Mouse (Mus musculus): Measurements from ENCODE around the gene Runx2.

Gene Runx2

DNA sequence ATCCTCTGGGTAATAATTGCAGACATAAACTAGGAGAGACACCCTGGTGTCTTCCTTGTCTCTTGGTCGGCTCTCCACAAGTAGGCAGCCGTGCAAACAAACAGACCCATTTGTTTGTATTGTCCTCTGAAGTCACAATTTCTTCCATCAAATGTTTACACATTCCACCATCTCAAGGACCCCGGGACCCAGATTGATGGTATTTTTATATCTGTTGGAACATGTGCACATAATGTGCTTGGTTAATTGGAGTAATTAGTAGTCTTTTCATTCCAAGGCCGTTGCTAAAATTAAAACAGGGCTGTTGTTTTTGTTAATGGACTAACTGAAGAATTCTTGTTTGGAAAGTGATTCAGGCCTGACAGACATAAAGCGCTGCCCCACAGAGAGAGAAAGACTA is 236.8 kb downstream of the Runx2 start:
- no peak for DNase-seq

DNA sequence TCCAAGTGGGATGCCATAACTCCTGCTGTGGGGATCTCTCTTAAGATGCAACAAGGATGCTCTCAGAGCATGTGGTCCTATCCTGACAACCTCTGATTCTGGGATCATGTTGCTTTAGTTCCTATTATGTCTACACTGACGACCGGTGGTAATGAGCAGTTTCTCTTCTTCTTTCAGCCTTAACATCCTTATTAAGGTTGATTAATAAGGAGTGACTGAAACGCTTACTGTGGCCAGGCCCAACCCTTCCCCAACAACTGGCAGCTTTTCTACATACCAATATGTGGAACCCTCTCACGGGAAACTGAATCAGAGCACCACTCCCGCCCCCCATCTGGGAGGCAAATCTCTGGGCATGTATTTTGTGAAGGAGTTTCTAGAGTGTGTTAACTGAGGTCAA is 243.7 kb downstream of the Runx2 start:
- DNase-seq, result no peak

DNA sequence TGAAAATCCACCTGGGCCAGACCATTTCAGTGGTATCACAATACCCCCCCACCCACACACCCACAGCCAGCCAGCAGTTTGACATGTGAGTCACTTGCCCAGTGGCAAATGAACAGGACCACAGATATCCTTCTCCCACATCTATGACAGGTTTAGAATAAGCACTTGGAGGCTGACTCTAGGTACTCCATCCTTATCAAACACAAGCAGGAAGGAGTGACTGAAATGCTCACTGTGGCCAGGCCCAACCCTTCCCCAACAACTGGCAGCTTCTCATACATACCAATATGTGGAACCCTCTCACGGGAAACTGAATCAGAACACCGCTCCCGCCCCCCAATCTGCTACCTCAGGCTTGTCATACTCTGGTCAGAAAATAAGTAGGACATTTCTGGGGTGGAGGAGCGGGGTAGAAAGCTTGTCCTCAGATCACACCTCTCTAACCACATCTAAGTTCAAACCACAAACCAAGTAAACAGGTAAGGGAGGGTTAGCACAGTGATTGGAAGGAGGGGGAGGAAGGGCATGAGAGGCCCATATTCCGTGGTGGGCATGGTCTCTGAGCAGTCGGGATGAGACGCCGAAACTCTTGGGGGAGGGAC is 245.5 kb downstream of the Runx2 start:
- no peak for DNase-seq

DNA sequence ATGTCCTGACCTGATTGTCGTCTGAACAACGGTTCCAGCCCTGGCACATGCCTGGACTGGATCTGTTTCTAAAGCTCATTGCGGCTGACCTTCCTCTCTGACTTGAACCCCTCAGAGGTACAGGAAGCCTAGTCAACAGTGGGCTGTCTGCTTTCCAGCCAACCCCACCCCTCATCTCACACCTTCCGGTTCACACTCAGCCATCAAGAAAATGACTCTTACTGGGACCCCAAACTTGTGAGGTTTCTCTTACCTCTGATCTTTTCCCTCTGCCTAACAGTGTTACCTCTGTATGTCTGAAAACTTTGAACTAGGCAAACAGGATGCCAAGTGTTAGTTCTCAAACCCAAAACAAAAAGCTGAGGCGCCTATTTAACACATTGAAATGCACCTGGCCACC is 247.6 kb downstream of the Runx2 start:
- DNase-seq, result no peak

DNA sequence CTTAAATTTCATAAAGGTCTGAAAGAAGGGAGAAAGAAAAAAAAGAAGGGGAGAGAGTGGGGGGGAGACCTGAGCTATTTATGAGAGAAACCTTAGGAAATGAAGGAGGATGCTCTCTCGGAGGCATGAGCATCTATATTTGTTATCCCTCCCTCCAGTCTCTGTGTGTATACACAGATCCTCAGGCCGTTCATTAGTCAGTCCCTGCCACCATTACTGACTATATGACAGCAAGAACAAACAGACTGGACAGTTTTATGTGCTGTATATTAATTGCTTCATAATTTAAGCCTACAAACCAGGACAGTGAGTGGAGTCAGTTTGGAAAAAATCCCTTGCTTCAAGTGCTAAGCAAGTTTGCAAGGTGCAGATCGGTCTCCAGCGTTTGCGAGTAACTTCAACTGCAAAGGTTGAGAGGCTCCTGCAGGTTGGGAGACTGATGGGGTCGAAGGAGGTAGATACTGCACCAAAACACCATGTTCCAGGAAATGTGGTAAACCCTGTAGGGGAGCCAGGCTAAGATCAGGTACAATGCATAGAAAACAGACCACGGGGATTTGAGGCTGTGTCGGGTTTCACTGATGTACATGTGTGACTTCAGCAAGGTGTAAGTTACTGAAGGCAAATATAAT is 248.6 kb downstream of the Runx2 start:
- no peak for DNase-seq

DNA sequence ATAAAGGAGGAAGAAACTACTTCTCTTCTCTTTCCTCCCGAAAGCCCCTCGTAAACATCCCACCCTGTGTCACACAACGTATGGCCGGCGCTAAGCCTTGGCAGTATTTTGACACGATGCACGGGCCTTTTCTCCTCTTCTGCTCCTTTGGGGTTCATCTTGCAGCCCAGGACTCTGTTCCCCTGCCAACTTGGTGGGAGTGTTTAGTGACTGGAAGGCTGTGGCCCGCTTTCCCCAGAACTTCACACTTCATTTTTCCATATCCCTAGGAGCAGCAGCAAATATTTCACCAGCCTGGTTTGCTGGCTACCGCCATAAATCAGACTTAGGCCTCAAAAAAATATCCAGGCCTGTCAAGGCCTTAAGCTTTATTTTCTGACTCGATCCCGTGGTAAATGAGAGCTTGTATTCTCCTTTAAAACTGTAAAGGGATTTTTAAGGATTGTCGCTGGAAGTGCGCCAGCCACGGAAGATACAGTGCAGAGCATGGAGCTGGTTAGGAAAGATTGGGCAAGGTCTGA is 249.2 kb downstream of the Runx2 start:
- peak; percentile 29 to 42 for DNase-seq

DNA sequence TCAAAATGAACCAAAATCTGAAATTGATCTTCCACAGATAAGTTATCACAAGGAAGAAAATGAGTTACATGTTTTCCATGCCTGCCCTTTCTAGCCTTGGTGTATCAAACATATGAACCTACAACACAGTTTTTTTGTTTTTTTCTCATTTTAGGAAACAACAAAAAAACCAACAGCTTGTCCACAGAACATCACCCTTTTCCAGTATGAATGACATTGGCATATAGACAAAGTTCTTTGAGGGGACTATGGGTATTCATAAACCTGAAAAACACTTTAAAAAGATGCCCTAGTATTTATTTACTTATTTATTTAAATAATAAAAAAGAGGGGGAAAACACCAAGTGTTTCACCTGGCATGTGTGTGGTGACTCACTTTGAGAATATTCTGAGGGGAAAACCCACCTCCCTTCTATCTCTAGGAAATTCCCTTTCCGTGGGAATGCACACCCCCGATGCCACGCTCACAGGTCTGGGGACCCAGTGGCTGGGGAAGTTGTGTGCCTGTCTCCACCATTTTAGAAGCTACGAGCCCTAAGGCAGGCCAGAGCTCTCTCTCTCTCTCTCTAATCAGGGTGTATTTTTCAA is 249.9 kb downstream of the Runx2 start:
- DNase-seq, result no peak

DNA sequence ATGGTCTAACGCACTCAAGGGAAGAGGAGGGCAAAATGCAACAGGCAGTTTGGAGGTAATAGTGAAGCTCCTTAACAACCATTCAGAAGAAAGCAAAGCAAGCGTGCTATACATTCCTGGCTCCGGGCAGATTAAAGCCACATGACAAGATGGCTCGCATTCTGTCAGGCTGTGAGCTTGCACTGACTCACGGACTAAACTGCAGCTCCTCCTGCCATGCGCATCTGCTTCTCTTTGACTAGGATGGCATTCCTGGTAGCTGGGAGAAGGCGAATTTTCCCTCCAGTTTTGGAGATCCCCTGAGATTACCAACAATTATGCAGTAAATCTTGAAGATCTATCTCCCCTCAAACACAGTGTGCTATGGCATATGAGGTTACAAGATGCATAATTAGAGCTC is 254.6 kb downstream of the Runx2 start:
- no peak for DNase-seq

DNA sequence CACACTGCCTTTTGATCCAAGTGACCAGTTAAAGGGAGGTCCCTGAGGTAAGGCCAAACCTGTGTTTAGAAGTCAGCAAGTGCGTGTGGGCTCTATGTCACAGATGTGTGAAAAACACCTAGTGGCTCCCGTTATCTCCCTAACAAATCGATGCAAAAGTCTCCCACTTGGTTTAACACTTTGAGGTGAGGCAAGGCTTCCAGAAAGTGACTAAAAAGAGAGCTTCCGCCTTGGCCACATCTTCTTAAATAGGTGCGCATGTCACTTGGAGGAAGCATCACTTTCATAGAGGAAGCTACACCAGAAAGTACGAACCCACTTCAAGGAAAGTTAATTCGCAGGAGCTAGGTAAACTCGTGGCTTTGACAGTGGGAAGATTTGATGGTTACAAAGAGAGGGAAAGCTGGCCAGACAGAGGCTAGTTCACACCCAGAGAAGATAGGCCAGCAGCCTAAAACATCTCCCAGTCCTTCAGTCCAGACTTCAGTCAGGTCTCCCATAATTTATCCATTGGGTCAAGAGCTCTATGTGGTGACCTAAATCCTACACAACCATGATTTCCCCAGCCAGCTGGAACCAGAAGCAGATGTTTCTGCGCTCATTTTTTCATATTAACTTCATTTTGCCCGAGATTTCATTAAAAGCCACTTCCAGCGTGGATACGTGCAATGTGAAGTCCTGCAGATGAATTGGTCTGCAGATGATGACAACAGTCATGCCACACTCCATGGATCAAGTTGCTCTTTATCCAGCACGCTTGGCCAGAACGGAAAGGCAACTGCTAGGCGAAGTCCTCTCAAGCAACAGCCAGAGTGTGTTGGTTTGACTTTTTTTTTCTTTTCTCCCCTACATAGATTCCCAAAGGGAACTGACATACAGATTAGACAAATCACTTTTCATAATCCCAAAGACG is 257.1 kb downstream of the Runx2 start:
- peak in 1 of 2 experiments; percentile 10 for DNase-seq

DNA sequence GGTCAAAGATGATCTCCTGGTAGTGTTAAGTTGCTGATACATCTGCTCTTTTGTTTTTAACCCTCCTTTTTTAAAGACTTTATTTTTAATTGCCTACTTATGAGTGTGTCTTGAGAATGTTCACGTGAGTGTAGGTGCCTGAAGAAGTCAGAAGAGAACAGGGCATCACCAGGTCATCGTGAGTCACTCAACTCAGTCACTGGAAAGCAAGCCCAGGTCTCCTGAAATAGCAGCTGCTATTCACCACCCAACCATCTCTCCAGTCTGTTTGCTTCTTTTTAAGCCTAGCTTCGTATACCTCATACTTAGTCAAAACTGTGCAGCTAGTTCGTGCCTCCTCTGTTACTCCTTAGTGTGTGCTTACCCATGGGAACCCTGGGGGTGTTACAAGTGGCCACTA is 259.7 kb downstream of the Runx2 start:
- no peak for DNase-seq

DNA sequence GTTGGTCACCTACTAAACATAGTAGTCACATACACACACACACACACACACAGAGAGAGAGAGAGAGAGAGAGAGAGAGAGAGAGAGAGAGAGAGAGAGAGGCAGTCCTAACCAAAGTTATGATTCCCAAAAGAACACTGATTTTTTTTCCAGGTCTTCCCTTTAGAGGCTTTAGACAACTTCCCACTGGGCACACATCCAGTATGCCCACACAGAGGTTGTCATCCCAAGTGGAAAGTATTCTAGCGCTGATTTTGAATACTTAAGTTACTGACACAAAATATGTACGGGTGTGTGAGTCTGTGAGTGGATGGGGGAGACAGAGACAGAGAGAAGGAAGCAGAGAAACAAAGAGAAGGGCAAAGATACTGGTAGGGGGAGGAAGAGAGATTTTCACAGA is 265.0 kb downstream of the Runx2 start:
- no peak for DNase-seq

DNA sequence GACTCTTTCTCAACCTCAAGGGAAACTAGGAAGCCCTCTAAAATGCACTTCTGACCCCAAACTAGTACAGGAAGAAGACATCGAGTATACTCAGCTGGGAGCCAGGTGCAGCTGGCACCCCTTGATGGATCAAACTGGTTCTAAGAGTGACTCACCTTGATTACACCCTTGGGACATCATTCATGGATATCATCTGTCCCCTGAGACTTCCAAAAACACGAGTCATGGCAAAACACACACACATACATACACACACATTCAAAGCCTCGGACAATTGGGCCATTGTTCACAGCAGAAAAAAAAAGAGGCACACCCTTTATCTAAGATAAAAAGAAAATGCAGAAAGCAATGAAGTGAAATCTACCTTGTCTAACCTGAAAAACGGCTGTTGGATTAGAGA is 266.7 kb downstream of the Runx2 start:
- no peak for DNase-seq

DNA sequence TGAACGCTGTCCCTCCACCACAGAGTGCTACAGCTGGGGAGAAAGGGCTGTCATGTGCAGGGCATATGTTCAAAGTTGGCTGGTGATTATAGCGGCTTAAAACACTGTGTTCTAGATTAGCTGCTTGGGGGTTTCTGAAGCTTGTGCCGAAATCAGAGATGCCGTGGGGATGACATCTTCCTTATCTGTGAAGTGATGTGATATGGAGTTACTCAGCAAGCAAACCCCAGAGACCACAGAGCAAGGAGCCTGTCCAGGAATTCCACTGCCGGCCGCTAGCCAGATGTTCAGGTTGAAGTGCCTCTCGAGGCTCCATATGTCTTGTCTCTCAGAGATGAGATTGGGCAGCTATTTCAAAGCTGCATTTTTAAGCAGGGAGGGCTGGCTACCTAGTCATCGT is 267.8 kb downstream of the Runx2 start:
- DNase-seq, result no peak

DNA sequence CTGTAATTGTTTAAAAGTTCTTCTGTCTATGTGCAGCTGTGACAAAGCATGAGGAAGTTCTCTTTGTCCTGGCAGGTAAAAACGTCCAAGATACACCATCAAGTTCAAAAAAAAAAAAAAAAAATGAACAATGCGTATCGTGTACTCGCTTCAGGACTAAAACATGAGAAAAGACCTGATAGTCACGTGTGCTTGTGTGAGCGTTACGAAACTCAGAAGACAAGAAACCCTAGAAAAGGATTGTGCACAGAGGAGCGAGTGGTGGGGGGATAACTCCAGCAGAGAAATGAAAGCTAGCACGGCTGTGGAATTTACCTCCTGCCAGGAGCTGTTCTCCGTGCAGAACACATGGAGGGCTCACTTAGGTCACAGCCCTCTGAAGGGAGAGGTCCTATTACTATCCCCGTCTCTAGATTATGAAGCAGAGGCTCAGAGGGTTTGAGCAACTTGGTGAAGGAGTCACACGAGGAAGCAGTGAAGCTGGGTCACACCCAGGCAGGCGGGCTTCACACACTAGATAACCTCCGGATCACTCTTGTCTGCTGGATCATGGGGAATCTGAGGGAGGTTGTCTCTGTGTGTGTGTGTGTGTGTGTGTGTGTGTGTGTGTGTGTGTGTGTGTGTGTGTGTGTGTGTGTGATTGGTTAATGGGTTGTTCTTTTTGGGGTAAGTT is 269.3 kb downstream of the Runx2 start:
- DNase-seq, result no peak

DNA sequence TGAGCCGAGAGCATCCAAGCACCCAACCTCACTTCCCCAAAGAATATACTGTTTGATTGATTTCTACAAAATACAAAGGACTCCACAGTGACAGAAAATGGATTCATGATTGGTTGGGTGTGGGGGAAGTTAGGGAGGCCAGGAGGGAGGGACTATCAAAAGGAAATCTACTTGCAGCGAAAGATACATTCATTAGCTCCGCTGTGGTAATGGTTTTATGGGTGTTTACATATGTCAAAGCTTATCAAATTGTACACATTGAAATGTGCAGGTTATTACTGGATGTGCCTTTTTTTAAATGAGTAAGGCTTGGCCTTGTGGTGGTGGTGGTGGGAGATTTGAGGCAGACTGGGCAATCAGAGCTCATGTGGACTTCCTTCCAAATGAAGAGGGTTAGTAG is 271.9 kb downstream of the Runx2 start:
- DNase-seq, result no peak

DNA sequence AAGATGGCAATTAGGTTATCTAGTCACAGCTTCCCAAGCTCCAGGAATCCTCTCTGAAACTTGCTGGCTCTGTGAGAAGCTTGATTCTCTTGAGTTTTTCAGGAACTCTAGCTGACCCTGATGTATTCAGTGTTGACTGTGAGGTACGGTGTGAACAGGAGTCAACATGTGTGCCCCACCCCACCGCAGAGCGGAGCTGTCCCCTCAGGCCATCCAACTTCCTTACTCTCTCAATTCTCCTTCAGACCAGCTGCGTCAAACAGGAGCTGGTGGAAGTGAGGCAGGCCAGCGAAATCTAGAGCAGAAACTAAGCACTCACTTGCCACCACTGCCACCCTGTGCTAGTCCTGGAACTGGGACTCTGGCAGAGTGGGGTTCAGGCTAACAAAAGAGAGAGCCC is 273.9 kb downstream of the Runx2 start:
- no peak for DNase-seq

DNA sequence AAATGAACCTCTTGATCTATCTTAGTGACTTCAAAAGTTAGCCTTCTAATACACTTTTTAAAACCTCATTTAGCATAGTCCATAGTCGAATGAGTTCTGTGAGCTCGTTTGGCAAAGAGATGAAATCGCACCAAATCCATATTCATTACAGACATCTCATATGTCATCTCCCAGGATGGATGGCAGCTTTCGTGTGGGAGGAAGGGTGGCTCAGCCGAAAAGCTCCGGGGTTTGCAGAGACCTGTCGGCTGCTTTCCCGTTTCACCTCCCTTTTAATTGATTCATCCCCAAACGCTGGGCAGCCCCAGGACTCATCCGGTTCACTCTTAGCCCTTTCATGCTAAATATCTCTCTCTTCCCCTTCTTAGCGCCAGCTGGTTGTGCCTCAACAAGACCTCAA is 275.7 kb downstream of the Runx2 start:
- DNase-seq, result no peak

DNA sequence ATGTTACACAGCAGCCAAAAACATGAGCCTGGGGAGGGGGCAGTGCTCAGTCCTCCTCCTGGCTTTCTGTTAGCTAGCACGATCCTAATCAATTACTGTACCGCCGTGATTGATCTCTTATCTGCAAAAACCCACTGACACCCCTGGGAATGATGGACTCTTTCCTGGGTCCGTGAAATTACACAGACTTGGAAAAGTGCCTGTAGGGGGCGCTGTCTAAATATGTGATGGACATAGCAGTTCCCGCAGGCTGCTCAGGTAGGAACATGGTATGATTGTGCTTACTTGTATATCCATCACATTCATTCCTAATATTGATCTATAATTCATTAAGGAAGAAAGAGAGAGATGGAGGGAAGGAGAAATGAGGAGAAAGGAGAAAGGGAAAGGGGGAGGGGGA is 284.6 kb downstream of the Runx2 start:
- DNase-seq, result peak in 1 of 2 experiments; percentile 17

DNA sequence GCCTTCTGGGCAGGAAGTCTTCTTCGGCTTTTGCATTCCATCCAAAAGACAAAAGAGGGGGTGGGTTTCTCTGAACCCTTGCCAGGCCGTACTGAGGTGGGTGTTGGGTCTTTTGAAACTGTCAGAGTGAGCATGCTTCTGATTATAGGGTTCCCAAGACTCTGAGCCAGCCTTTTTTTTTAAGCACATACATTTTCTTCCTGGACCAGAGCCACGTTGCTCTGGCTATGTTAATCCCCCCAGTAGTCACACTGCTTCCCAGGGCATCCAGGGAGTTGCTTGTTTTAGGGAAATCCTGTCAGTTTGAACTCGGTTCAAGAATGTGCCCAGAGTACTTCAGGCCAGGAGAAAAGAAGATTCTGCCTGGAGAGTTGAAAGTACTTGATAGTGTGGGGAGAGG is 286.0 kb downstream of the Runx2 start:
- DNase-seq, result no peak

DNA sequence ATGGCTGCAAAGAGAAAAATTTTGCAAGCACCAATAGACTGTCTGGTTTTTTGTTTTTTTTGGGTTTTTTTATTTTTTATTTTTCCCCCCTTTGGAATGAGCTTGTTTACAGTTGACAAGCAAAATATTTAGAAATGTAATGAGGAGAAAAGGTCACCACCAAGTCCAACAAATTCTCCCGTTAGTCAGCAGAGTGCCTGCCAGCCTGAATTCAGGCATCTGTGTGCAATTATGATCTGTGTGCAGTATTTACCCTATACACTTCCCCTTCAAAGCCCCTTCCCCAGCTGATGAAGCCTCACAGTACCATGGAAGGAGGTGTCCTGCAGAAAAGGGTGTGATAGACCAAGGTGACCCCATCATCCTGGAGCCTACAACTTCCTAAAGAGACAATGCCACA is 290.5 kb downstream of the Runx2 start:
- DNase-seq, result no peak

DNA sequence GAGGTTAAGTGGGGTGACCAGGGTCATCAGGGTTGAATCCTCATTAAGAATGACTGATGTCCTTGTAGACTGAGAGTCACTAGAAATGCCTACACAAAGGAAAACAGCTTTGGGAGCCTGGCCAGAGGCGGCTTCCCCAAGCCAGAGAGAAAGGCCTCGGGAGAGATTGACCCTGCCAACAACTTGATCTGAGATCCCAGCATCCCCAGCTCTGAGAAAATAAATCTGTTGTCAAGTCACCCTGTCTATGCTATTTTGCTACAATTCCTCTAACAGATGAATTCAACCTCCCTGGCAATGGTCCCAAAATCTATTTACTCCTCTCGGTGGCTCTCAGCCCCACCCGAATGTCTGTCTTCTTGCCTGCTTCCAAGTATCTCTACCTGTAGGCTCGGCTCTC is 291.7 kb downstream of the Runx2 start:
- peak in 1 of 2 experiments; percentile 18 for DNase-seq

DNA sequence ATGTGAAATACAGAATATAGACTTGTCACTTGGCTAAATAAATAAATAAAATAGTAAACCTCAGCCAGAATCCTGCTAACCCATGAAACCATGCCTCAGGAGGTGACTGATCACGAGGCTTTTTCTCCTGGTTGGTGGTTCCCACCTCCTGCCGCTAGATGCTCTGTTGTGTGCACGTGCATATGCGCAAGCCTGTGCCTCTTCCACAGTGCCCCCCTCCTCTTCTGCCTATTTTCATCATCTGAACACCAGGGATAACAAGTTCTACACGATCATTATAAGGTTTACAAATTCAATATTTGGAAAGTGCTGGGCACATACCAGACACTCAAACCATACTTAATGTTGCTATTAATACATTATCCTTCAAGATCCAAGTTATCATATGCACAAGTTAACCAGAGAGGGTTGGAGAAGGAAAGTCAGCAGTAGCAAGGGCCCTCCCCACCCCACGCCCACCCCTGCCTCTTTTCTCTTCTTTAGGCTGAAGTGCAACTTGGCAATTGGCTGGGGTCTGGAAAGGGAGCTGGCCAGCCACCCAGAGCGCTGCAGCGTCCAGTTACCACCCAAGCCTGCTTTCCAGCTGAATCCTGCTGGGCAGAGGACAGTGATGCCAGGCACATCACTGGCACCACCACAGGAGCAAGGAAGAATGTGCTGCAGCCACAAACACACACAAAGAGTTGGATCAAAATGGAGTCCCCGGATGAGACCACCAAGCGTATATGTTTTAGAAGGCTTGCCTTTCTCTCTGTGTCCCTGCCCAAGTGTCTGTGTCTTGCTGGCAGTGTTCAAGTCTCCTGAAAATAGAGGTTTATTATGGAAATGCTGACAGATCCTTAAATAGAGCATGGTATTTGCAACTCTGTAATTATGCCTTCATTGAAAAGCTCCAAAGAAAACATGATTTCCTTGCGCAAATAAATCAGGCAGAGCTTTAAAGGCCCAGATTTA is 294.2 kb downstream of the Runx2 start:
- no peak for DNase-seq

Data from kidney, postnatal 4 days (tissue).